Mouse (Mus musculus) heart, adult 2 months (tissue): ENCODE data around the gene Ascc2.

ENCODE experiments used
- EP300 ChIP-seq: fragments of 200-500 bp; IDR thresholded peaks from 2 replicates; pipeline ENCODE4 v1.6.1; 2011; ENCODE audit warnings: low read depth, low read length, control low read depth; ENCODE audit not compliant: insufficient read depth
- POLR2A ChIP-seq: fragments of 200-500 bp; IDR thresholded peaks from 2 replicates; pipeline ENCODE4 v1.6.1; 2011; ENCODE audit warnings: mild to moderate bottlenecking, low read depth, low read length, control low read depth; ENCODE audit not compliant: insufficient read depth

DNA sequence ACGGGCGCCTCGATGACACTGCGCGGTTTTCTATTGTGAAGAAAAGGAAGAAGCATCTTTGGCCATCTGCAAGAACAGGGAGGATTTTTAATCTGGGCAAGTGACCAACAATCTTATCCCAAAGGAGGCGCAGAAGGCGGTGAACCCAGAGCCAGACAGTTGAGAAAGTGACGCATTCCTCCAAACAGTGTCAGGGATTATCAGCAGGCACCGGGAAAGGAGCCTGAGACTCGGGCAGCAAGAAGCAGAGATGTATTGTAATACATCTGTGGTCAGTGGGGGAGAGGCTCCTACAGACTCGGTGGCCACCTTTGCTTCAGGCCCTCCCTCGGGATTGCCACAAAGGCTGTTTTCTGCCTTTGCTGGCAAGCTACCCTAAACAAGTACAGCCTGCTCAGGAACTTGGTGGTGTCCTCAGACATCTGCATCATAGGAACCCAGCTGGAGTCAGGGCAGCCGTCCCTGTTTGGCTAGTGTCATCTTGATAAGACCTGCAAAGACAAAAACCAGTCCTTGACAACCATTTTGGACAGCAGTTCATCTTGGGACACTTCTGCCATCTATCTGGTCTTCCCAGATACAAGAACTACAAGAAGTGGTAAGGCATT, 16.9 kb upstream of the Ascc2 start:
- TF ChIP-seq EP300 (no peak), POLR2A (no peak)
